Mouse (Mus musculus) adrenal gland, adult 18-20 months (tissue): Measurements from ENCODE around the gene Gm11172. TPM values are rescaled to one million over a fixed set of nuclear protein-coding genes. Genes with fewer than 3 reads are reported as not detected.
"Not testable (repeated sequence)": the region's sequence is repeated elsewhere in the genome, so short reads cannot be mapped to it uniquely, and the experiment has no call there.

Source experiments
- DNase-seq, 2 experiments: peaks; one replicate each; pipeline ENCODE4 v3.0.0; 2021 to 2022; ENCODE audit warnings: low spot score in 2 of 2
- total RNA-seq, 2 experiments: library from RNA; stranded (reverse); gene quantifications; 1 replicate in 1 of 2; 2 replicates in 1 of 2; pipeline ENCODE4 v1.2.3; 2021

The Gm11172 gene
- total RNA-seq, 2 experiments from 2014 or later = not detected

GRCm38 (mm10) chr16:10827766-10828460 is 15.2 kb downstream of the Gm11172 start:
- no peak for DNase-seq

- DNase-seq = no peak
These were observed 15.7 kb downstream of the Gm11172 start for GRCm38 (mm10) chr16:10828461-10828805.

- no peak for DNase-seq
These were observed 21.8 kb downstream of the Gm11172 start for GRCm38 (mm10) chr16:10834542-10834910.

DNA sequence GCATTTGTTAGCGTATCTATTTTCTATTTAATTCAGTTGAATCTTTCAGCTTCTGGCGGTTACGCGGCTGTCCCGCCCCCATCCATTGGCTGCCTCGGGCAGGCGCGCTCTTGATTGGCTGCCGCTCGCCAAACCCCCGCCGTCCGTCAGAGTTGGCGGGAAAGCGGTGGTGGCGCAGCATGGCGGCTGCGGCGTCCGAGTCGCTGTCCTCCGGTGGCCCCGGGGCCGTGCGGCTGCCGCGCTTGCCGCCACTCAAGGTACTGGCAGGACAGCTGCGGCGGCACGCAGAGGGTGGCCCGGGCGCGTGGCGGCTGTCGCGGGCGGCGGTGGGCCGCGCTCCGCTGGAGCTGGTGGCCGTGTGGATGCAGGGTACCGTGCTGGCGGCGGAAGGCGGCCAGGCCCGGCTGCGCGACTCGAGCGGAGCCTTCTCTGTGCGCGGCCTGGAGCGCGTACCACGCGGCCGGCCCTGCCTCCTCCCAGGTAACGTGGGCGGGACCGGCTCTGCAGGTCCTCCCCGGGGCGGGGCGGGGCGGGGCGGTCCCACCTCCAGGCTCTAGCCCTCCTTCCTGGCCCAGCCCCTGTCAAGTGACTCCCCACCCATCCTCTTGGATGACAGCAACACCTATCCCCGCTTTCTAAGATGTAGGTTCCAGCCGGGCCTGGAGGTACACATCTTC is 22.3 kb downstream of the Gm11172 start, which contains the start of gene Rmi2:
TSS of gene Rmi2 (plus strand) at position 149 of the 677 bp plus-strand sequence.
- peak; percentile 78 to 82 for DNase-seq

DNA sequence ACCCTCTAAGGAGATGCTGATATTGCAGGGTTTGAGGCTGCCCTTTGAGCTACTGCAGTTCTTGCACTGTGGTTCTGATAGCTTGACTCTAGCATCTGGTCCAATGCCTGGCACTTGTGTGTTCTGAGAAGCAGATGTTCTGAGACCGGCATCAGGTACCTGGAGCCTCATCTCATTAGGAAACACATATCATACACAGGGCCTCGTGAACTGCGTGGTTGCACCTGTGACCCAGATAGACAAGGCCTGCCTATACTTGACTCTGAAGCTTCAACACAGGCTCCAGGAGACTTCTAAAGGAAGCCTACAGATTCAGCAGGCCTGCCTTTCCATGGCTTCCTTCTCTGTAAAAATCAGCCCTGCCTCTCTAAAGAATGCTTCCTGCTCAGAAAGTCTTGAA is 23.7 kb downstream of the Gm11172 start:
- no peak for DNase-seq

DNA sequence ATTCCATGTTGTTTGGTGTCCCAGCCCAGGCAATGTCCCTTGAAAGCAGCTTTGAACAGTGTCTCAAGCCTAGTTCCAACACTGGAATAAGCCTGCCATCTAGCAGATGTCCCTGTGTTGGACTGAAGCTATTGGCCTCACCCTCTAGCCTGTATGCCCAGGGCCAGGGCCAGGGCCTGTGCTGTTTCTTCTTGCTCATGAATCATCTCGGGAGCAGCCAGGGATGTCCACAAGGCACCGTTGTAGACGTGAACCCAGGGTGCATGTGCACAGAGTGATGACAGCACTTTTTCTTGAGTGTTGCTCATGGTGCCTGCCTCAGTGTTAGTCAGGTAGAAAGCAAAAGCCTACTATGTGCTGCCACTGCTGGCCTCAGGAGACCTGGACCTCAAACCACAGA is 24.5 kb downstream of the Gm11172 start:
- no peak for DNase-seq

DNA sequence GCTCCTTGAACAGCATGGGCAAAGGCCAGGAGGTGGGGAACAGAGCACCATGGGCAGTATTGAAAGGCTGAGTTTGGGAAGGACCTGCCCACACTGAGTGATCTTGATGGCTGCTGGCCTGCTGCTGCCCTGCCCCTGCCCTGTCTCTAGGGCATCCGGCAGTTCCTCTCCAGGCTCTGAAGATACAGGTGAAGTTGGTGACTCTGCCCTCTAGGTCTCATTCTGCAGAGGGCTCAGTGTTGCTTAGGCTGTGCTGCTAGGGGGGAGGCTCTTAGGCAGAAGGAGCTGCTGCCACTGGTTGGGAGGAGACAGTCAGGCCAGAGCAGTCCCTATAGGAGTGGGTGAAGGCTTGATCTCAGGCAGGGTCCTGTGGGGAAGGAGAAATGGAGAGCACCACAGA is 25.2 kb downstream of the Gm11172 start:
- DNase-seq = no peak

- no peak for DNase-seq
These were observed 26.0 kb downstream of the Gm11172 start for GRCm38 (mm10) chr16:10838487-10839245.

- DNase-seq = no peak
These were observed 27.3 kb downstream of the Gm11172 start for GRCm38 (mm10) chr16:10840018-10840417.

GRCm38 (mm10) chr16:10842282-10842855 is 29.7 kb downstream of the Gm11172 start:
- no peak for DNase-seq

DNA sequence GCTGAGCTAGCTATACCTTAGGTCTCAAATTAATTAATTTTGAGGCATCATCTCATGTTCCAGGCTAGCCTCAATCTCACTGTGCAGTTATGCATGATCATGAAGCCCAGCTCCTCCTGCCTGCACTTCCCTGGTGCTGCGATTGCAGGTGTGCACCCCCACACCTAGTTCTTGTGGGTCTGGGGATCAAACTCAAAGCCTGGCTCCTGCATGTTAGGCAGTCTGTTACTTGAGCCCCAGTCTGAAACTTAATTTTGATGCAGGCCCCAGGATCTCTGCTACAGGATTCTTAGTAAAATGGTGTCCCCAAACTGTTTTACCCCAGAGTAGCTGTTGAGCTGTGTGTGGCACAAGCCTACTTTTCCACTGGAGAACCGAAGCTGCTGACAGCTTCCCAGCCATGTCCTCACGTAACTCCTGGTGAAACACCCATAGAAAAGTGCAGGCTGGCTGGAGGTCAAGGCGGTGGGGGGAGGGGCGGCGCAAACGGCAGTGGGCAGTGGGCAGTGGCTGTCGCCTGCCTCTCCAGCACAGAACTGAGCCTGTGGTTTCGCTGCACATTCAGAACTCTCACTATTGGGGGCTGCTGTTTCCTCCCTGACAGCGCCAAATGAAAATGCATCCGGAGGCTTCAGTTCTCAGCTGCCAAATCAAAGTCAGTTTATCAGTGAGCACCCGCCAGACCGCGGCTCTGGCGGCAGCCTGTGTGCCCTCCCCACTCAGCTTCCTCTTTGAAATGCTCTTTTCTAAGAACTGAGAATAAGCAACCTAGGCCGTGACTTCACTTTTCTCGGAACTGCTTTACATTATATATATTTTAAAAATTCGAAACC is 31.0 kb downstream of the Gm11172 start:
- no peak for DNase-seq

- DNase-seq = no peak
These were observed 31.6 kb downstream of the Gm11172 start for GRCm38 (mm10) chr16:10844319-10844670.

- DNase-seq = no peak
These were observed 33.2 kb downstream of the Gm11172 start for GRCm38 (mm10) chr16:10845952-10846351.

- DNase-seq = peak; percentile 64 to 70
These were observed 33.8 kb downstream of the Gm11172 start for GRCm38 (mm10) chr16:10846503-10846902.

- peak in 1 of 2 experiments; percentile 56 for DNase-seq
These were observed 37.5 kb downstream of the Gm11172 start for GRCm38 (mm10) chr16:10849965-10850861.

DNA sequence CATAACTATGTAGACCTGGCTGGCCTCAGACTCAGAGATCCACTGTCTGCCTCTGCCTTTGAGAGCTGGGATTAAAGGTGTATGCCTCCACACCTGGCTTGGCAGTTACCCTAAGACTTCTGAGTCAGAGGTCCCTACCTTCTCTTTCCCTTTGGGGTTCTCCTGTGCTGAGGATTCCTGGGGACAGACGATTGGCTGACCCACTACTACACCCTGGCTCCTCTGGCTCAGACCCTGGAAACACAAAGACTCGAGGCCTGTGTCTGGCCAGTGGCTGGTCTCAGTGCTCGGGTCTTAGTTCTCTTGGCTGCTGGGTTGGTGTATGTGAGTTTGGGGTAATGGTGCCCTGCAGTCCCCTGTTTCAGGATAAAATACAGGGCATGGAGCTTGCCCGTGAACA is 38.2 kb downstream of the Gm11172 start:
- DNase-seq = no peak

DNA sequence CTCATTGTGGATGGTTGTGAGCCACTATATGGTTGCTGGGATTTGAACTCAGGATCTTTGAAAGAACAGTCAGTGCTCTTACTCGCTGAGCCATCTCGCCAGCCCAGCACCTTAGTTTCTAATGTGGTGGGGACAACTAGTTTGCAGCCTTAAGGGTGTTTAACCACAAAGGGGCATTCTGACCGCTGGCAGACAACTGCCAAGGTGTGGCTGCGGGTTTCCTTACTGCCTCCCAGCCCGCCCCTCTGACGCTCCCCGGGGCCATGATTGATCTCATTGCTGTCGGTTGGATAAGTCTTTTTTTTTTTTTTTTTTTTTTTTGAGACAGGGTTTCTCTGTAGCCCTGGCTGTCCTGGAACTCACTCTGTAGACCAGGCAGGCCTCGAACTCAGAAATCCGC is 39.5 kb downstream of the Gm11172 start:
- DNase-seq = not testable (repeated sequence)

DNA sequence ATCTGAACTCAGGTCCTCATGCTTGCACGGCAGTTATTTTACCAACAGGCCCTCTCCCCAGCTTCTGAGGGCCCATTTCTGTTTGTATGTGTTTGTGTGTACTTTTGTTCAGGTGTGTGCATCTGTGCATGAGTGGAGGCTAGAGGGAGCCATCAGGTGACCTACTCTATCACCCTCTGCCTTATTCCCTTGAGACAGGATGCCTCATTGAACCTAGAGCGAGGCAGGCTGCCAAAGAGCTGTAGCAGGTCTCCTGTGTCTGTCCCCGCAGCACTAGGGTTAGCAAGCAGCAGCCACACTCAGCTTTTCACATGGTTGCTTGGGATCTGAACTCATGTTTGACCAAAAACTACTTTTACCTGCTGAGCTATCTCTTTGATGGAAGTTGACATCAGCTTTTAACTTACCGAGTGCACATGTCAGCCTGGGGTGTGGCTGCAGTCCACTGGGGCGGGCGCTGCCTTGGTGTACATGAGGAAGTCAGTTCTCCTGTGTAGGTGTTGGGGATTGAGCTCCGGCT is 47.1 kb downstream of the Gm11172 start:
- no peak for DNase-seq

DNA sequence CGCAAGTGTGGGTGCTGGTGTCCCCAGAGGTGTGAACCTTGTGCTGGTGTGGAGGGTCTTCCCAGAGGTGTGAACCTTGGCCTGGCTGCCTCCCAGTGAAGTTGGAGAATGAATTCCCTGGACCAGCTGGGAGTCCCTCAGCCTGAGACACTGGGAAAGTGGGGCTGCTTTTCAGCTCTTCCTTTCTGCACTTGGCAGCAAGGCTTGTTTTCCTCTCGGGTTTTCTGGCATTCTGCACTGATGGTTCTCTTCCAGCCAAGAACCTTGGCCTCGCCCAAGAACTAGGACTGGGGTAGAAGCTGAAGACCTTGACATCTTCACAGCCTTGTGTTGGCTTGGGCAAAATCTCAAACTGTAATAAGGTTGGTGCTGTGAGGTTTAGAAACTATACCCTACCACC is 48.7 kb downstream of the Gm11172 start:
- DNase-seq = no peak
